Mouse (Mus musculus): ENCODE measurements around the gene 1700113H08Rik. TPM values are rescaled to one million over a fixed set of nuclear protein-coding genes. Genes with fewer than 3 reads are reported as not detected.

1700113H08Rik gene
- polyA plus RNA-seq, 1 experiment from 2014 or later: not detected

DNA sequence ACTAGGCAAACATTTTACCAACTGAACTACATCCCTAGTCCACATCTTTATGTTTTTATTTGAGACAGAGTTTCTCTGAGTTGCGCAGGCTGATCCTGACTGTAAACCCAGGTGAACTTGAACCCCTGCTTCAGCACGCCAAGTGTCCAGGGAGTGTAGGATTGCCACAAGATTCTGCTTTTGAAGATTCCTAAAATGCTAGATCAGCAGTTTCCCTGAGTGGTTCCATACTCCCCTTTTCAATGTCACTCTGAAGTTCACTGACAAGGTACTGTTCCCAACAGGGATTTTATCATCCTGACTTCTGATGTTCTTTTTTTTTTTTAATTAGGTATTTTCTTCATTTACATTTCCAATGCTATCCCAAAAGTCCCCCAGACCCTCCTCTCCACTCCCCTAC lies 140.9 kb downstream of the 1700113H08Rik start:
- DNase-seq (ENCODE audit: low spot score): no peak

- DNase-seq (ENCODE audit: low spot score): no peak
Measured at GRCm38 (mm10) chr10:87209466-87209865, 151.6 kb downstream of the 1700113H08Rik start.

DNA sequence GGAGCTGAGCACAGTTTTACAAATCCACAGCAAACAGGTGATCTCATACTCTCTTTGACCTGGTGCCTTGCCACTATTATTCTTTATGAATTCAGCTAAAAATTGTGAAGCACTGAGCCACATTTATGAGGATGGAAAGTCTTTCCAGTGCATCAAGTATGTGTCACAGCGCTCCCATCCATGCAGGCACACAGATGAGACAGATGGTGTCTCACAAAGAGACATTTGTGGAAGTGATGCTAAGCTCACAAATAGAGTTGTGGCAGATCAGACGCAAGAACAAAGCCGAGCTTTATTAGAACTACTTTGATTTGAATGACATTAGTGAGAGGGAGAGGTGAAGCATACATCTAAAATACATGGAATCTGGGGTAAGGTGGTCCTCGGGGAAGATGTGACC lies 153.2 kb downstream of the 1700113H08Rik start:
- no peak for DNase-seq (ENCODE audit: low spot score)

DNA sequence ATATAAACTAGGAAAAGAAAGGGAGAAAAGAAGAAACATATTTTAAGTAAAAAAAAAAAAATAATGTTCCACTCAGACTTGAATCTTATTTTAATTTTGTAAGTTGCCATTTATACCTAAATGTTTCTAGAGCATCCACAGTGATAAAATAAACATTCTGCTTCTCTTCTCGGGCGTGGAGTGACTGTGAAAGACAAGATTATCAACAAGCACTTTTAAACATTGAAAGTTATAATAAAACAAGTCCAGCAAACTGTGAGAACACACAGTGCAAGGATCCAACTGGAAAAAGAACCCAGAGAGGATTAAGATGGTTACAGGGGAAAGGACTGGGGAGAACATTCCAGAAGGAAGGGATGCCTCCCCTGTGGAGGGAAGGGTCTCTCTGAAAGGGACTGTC lies 155.0 kb downstream of the 1700113H08Rik start:
- no peak for DNase-seq (ENCODE audit: low spot score)

DNA sequence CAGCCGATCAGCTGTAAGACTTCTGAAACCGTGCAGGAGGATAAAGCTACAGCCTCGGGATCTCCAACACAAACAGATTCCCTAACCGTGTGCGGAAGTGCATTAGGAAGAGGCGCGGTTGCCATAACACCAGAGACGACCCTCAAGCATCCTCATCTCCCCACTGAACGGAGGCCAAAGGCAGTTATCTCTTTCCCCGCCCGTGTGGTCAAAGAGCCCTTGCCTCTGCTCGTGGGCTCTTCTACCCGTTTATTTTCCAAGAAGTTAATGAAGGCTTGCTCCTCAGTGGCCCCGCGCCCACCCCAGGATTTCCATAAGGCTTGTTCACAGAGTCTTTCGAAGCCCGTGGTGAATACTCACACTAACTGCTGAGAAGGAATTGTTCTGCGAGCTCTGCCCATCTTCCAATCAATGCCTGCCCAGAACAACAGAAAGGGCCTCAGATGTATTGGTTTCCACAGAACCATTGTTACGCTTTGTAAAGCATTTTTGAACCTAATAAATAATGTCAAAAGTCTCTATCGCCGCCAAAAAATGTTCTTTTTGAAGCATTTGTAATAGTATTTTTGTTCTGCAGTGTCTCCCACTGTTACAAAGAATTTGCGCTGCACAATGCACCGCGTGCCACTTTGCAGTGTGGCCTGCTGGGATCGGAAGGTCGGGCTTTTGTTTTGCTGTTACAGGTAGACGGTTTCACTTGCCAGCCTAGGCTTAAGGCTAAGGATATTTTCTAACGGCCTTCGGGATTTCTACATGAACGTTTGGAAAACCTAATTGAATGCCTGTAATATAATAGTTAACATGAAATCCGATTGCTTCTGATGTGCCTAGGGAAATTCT lies 172.4 kb downstream of the 1700113H08Rik start:
- DNase-seq (ENCODE audit: low spot score): no peak

DNA sequence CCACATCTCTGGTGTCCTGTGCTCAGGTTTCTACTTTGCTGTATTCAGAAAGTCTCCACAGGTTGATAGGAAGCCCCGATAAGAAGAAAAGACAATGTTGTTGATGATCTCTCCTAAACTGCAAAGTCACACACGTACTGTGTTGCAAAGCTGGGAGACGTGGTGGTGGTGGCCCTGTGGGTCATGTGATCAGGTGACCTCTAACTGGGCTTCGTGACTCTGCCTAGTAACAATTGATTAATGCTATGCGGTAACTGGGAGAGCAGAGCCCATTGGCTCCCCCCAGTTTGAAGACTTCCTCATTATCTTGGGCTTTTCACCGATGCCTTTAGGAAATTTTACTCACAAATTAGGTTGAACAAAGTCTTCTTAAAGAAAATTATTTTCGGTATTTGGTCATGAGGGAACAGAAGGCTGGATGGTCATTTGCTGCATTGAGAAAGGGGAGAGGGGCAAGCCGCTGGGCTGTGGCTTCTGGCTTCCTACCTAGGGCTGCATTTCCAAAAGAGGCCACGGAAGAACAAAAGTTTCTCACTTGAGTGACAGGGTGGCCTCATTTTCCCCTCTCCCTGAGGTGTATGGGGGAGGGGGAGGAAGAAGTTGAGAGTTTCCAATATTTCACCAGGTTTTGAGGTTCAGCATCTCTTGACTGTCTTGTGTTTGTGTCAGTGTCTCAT lies 181.6 kb downstream of the 1700113H08Rik start:
- DNase-seq (ENCODE audit: low spot score): no peak

- DNase-seq (ENCODE audit: low spot score): no peak
Measured at GRCm38 (mm10) chr10:87271724-87272123, 213.9 kb downstream of the 1700113H08Rik start.

- DNase-seq (ENCODE audit: low spot score): no peak
Measured at GRCm38 (mm10) chr10:87272133-87272622, 214.3 kb downstream of the 1700113H08Rik start.

GRCm38 (mm10) chr10:87275075-87275474 lies 217.2 kb downstream of the 1700113H08Rik start:
- DNase-seq (ENCODE audit: low spot score): no peak

Other genes with a start within 250 kb of the 1700113H08Rik start
- gene Stab2, start 50.0 kb upstream of the 1700113H08Rik start, polyA plus RNA-seq (2015; fragmentation: Nextera tagmentation; extraction: Ambion mirVana): 0.59 and 0.67 TPM in 2 replicates

Data from thymus, postnatal 0 days (tissue).